Mouse (Mus musculus) small intestine, adult 2 months (tissue): ENCODE measurements at regions not wholly inside any gene's neighbourhood (a gene's known extent, or its start where the extent isn't known, plus 50 kb on each side); places are given as distances from the start of the nearest gene placed in this dataset.

Experiments used
- H3K27ac ChIP-seq: fragments of 200-500 bp; 2 replicates; pipeline ENCODE4 v1.5.1; 2012; ENCODE audit warnings: low read depth, low read length, control low read depth, inconsistent platforms; ENCODE audit not compliant: insufficient read depth
- H3K27me3 ChIP-seq: fragments of 200-500 bp; 2 replicates; pipeline ENCODE4 v1.6.1; 2012; ENCODE audit warnings: mild to moderate bottlenecking, moderate library complexity, low read length, inconsistent platforms; ENCODE audit not compliant: control insufficient read depth, insufficient read depth
- H3K36me3 ChIP-seq: fragments of 200-500 bp; 2 replicates; pipeline ENCODE4 v1.6.1; 2012; ENCODE audit warnings: mild to moderate bottlenecking, low read length, control low read depth, inconsistent platforms; ENCODE audit not compliant: control insufficient read depth, insufficient read depth
- H3K4me1 ChIP-seq: fragments of 200-500 bp; 2 replicates; pipeline ENCODE4 v1.6.1; 2012; ENCODE audit warnings: low read length, inconsistent platforms, mixed read lengths; ENCODE audit not compliant: control insufficient read depth, insufficient read depth, insufficient read length
- H3K4me3 ChIP-seq: fragments of 200-500 bp; 2 replicates; pipeline ENCODE4 v1.5.1; 2012; ENCODE audit warnings: low read depth, mild to moderate bottlenecking, control low read depth, inconsistent platforms, low read length, moderate library complexity
- CTCF ChIP-seq: fragments of 200-500 bp; IDR thresholded peaks from 2 replicates; pipeline ENCODE4 v1.5.1; 2012; ENCODE audit warnings: low read depth, mild to moderate bottlenecking, control low read depth, inconsistent platforms, low read length, moderate library complexity, mixed read lengths; ENCODE audit not compliant: insufficient replicate concordance, insufficient read length; ENCODE audit errors: extremely low read depth
- POLR2A ChIP-seq: fragments of 200-500 bp; IDR thresholded peaks from 2 replicates; pipeline ENCODE4 v1.6.1; 2012; ENCODE audit warnings: low read depth, mild to moderate bottlenecking, control low read depth, inconsistent platforms, low read length, moderate library complexity
- WGBS: fragments of 180-500 bp; shearing (Covaris S2); methylation state at CpG from one replicate; pipeline ENCODE4 v1.1.7; 2018; 5-methylcytosine and 5-hydroxymethylcytosine counted together

GRCm38 (mm10) chr13:101182387-101182786 is 349.2 kb upstream of the Slc30a5 start:
- TF ChIP-seq POLR2A (no peak), CTCF (no peak)
- Histone ChIP-seq H3K27ac (no peak overlapping the region), H3K27me3 (no peaks in the 10 kb centered on the region), H3K4me1 (no peaks in the 10 kb centered on the region), H3K4me3 (no peak overlapping the region), H3K36me3 (no peaks in the 10 kb centered on the region)
- WGBS = 57% methylated on average over 2 of the region's 2 CpGs

GRCm38 (mm10) chr13:101175017-101175689 is 341.9 kb upstream of the Slc30a5 start:
- TF ChIP-seq POLR2A (no peak), CTCF (no peak)
- no peaks in the 10 kb centered on the region for H3K36me3 ChIP-seq
- 88% methylated on average over 8 of the region's 8 CpGs for WGBS
- H3K27ac ChIP-seq = no peak overlapping the region
- H3K4me3 ChIP-seq = no peak overlapping the region
- H3K4me1 ChIP-seq = no peaks in the 10 kb centered on the region
- no peaks in the 10 kb centered on the region for H3K27me3 ChIP-seq

GRCm38 (mm10) chr13:101161768-101162167 is 328.5 kb upstream of the Slc30a5 start:
- TF ChIP-seq POLR2A (no peak), CTCF (no peak)
- 71% methylated on average over 2 of the region's 2 CpGs for WGBS

GRCm38 (mm10) chr13:101159878-101160277 is 326.7 kb upstream of the Slc30a5 start:
- Histone ChIP-seq H3K27me3 (no peaks in the 10 kb centered on the region), H3K4me1 (no peaks in the 10 kb centered on the region), H3K4me3 (no peak overlapping the region), H3K27ac (no peak overlapping the region), H3K36me3 (no peaks in the 10 kb centered on the region)
- TF ChIP-seq CTCF = no peak
- no peak for TF ChIP-seq POLR2A
- WGBS = 94% methylated on average over 3 of the region's 3 CpGs

More at GRCm38 (mm10) chr13:101161768-101162167, 328.5 kb upstream of the Slc30a5 start:
- Histone ChIP-seq H3K27me3 (no peaks in the 10 kb centered on the region), H3K27ac (no peak overlapping the region), H3K4me3 (no peak overlapping the region), H3K4me1 (no peaks in the 10 kb centered on the region), H3K36me3 (no peaks in the 10 kb centered on the region)

- no peaks in the 10 kb centered on the region for H3K36me3 ChIP-seq
- no peaks in the 10 kb centered on the region for H3K4me1 ChIP-seq
- no peaks in the 10 kb centered on the region for H3K27me3 ChIP-seq
- no peak overlapping the region for H3K27ac ChIP-seq
- H3K4me3 ChIP-seq = no peak overlapping the region
- TF ChIP-seq CTCF (no peak), POLR2A (no peak)
Measured at GRCm38 (mm10) chr13:101153760-101154159, 320.5 kb upstream of the Slc30a5 start.

- TF ChIP-seq CTCF = no peak
- no peak for TF ChIP-seq POLR2A
- H3K36me3 ChIP-seq = no peaks in the 10 kb centered on the region
- WGBS = 62% methylated on average over 3 of the region's 3 CpGs
- no peaks in the 10 kb centered on the region for H3K27me3 ChIP-seq
- H3K27ac ChIP-seq = no peak overlapping the region
- H3K4me3 ChIP-seq = no peak overlapping the region
- no peaks in the 10 kb centered on the region for H3K4me1 ChIP-seq
Measured at GRCm38 (mm10) chr13:101142761-101143160, 309.5 kb upstream of the Slc30a5 start.

- 93% methylated on average over 6 of the region's 6 CpGs for WGBS
- H3K27me3 ChIP-seq = no peaks in the 10 kb centered on the region
- H3K4me1 ChIP-seq = no peaks in the 10 kb centered on the region
- no peak overlapping the region for H3K4me3 ChIP-seq
- H3K36me3 ChIP-seq = no peaks in the 10 kb centered on the region
- no peak overlapping the region for H3K27ac ChIP-seq
- no peak for TF ChIP-seq POLR2A
- TF ChIP-seq CTCF = no peak
Measured at GRCm38 (mm10) chr13:101142104-101142735, 309.0 kb upstream of the Slc30a5 start.
